Mouse (Mus musculus) liver, postnatal 0 days (tissue): Measurements from ENCODE around the gene Wdr24. TPM values are rescaled to one million over a fixed set of nuclear protein-coding genes. Genes with fewer than 3 reads are reported as not detected.

Experiments
- ATAC-seq: fragments of 200-750 bp; cut with Nextera tagmentation; 2 replicates; pipeline ENCODE4 v1.8.0; 2017; ENCODE audit warnings: mild to moderate bottlenecking, moderate library complexity
- DNase-seq: peaks from one replicate; pipeline ENCODE4 v3.0.0-alpha.2; 2016
- H3K27ac ChIP-seq: fragments of 300-500 bp; sonication (generic); 2 replicates; pipeline ENCODE4 v1.5.1; 2014; ENCODE audit warnings: antibody characterized with exemption, moderate library complexity, mild to moderate bottlenecking, low read depth
- H3K27me3 ChIP-seq: fragments of 300-500 bp; sonication (generic); 2 replicates; pipeline ENCODE4 v1.6.1; 2014; ENCODE audit warnings: low read length, control low read depth, mixed read lengths; ENCODE audit not compliant: insufficient read depth
- H3K36me3 ChIP-seq: fragments of 300-500 bp; sonication (generic); replicated peaks from 2 replicates; pipeline ENCODE4 v1.6.1; 2014; ENCODE audit warnings: mild to moderate bottlenecking, control low read depth, low read length, moderate library complexity, mixed read lengths; ENCODE audit not compliant: insufficient read depth
- H3K4me1 ChIP-seq: fragments of 300-500 bp; sonication (generic); 2 replicates; pipeline ENCODE4 v1.6.1; 2014; ENCODE audit warnings: antibody characterized with exemption, mild to moderate bottlenecking, control low read depth; ENCODE audit not compliant: insufficient read depth
- H3K4me2 ChIP-seq: fragments of 300-500 bp; sonication (generic); 2 replicates; pipeline ENCODE4 v1.6.1; 2014; ENCODE audit warnings: low read depth, mild to moderate bottlenecking, low read length, moderate library complexity, mixed read lengths
- H3K4me3 ChIP-seq: fragments of 300-500 bp; sonication (generic); 2 replicates; pipeline ENCODE4 v1.5.1; 2014; ENCODE audit warnings: low read depth, low read length
- H3K9ac ChIP-seq: fragments of 300-500 bp; sonication (generic); replicated peaks from 2 replicates; pipeline ENCODE4 v1.6.1; 2014; ENCODE audit warnings: mild to moderate bottlenecking, moderate library complexity
- H3K9me3 ChIP-seq: fragments of 300-500 bp; sonication (generic); 2 replicates; pipeline ENCODE4 v1.6.1; 2016; ENCODE audit warnings: mild to moderate bottlenecking, control low read depth, low read length, mixed read lengths
- CTCF ChIP-seq: sonication (generic); IDR thresholded peaks from 2 replicates; pipeline ENCODE4 v1.5.1; 2016; ENCODE audit warnings: antibody characterized with exemption, low read depth
- EP300 ChIP-seq: IDR thresholded peaks from 2 replicates; pipeline ENCODE4 v1.6.1; 2016; ENCODE audit warnings: antibody characterized with exemption, low read depth, mild to moderate bottlenecking
- WGBS: fragments of 180-500 bp; shearing (Covaris S2); extraction: QIAGEN DNeasy Blood & Tissue Kit; methylation state at CpG from one replicate; pipeline ENCODE4 v1.1.7; 2014; ENCODE audit not compliant: insufficient replicate concordance; 5-methylcytosine and 5-hydroxymethylcytosine counted together
- polyA plus RNA-seq: library from polyadenylated mRNA; unstranded; fragments of >200 nt; fragmentation: Nextera tagmentation; extraction: Ambion mirVana; gene quantifications from 2 replicates; pipeline ENCODE4 v1.2.1, GENCODE M21; 2015

Gene Wdr24
- polyA plus RNA-seq, 1 experiment from 2014 or later: 7.2 TPM

DNA sequence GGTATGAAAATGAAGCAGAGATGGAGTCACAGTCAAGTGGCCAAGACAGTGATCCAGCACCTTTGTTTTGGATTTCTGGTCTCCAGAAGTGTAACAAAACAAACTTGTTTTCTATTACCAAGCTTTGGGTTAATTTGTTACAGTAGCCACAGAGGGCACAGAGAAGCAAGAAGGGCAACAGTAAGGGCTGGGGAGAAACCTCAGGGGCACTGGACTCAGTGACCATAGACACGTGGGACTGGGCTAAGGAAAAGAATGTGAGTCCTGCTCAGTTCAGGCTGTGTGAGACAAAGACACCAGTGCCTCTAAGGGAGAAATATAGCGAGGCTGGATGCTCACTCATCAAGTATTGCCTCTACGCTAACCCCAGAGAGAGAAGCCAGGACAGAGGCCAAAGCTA is 49.2 kb downstream of the Wdr24 start:
- 86% methylated on average over 3 of the region's 3 CpGs for WGBS

DNA sequence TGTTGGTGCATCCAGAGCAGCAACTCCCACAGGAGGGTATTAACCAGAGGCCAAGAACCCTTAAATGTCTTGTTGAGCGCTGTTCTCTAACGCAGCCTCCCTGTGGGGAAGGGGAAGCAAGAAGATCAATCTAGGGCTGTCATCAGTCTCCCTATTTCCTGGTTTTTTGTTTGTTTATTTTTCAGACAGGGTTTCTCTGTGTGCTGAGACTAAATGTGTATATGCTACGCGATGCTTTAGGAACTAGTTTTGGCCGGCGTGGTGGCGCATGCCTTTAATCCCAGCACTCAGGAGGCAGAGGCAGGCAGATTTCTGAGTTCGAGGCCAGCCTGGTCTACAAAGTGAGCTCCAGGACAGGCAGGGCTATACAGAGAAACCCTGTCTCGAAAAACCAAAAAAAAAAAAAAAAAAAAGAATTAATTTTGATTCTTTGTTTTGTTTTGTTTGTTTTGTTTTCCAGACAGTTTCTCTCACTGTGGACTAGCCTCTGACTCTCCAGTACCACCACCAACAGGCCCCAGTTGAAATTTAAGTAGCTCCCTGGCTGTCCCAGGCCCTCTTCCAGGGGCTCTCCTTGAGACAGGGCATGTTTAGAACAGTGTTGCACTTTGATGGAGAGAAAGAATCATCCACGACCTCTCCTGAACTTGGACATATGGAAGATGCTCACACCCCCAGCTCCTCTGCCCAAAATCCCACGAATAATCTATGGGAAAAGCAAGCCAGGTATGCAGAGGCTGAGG is 50.1 kb downstream of the Wdr24 start:
- no peak overlapping the region for H3K27ac ChIP-seq
- peak overlapping the region; percentile 69; the same call in 1 of the 2 replicates for H3K4me3 ChIP-seq
- DNase-seq (no peak), ATAC-seq (no peak)
- WGBS: 70% methylated on average over 11 of the region's 11 CpGs
- no peak overlapping the region for H3K9ac ChIP-seq
- TF ChIP-seq EP300: no peak
- no peak for TF ChIP-seq CTCF
- peaks cover 28% of the 10 kb centered on the region for H3K4me1 ChIP-seq
- H3K27me3 ChIP-seq: no peaks in the 10 kb centered on the region
- H3K9me3 ChIP-seq: no peaks in the 10 kb centered on the region
- H3K4me2 ChIP-seq: 0 out of 2 replicates have a peak overlapping the region, but pooled peaks have one; percentile 85
- peaks cover 4% of the 10 kb centered on the region for H3K36me3 ChIP-seq

More for the DNA sequence above, 49.2 kb downstream of the Wdr24 start:
- no peak overlapping the region for H3K4me2 ChIP-seq
- no peaks in the 10 kb centered on the region; the same call in 1 of the 2 replicates for H3K36me3 ChIP-seq
- H3K27me3 ChIP-seq: no peaks in the 10 kb centered on the region
- no peak overlapping the region for H3K9ac ChIP-seq
- peaks cover 35% of the 10 kb centered on the region for H3K4me1 ChIP-seq
- no peaks in the 10 kb centered on the region for H3K9me3 ChIP-seq
- H3K27ac ChIP-seq: no peak overlapping the region
- DNase-seq (no peak), ATAC-seq (no peak)
- TF ChIP-seq EP300 (no peak), CTCF (no peak)
- no peak overlapping the region for H3K4me3 ChIP-seq

DNA sequence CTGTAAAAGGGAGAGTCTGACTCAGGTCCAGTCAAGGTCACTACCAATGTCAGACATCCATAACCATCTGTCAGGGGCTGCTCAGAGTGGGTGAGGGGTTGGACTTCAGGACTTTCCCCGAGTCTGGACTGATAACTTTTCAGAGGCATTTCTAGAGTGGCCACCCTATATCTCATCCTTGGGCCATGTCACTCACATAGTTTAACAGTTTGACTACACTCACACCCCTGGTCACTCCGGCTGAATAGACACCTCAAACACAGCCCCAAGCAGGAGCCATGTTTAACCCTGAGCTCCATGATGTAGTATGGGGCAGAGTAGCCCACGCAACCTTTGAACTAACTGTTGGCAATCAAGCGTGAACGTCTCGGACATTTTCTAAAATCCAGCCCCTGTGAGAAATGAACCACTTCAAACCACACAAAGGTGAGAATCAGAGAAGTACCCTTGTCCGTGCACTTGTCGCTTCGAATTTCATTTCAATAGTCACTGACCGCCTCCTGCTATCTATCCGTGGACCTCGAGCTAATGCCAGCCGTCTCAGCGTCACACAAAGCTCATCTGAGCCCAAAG is 50.8 kb downstream of the Wdr24 start:
- TF ChIP-seq EP300 (no peak), CTCF (no peak)
- no peak for DNase-seq
- peak overlapping the region; percentile 85 for H3K4me2 ChIP-seq
- H3K27me3 ChIP-seq: no peaks in the 10 kb centered on the region
- H3K36me3 ChIP-seq: peaks cover 8% of the 10 kb centered on the region
- H3K9ac ChIP-seq: peak overlapping the region; percentile 64
- H3K4me1 ChIP-seq: peaks cover 22% of the 10 kb centered on the region
- 8% methylated on average over 14 of the region's 14 CpGs for WGBS
- ATAC-seq: no peak
- H3K9me3 ChIP-seq: no peaks in the 10 kb centered on the region
- peak overlapping the region; percentile 69 for H3K4me3 ChIP-seq
- H3K27ac ChIP-seq: peak overlapping the region; percentile 88

DNA sequence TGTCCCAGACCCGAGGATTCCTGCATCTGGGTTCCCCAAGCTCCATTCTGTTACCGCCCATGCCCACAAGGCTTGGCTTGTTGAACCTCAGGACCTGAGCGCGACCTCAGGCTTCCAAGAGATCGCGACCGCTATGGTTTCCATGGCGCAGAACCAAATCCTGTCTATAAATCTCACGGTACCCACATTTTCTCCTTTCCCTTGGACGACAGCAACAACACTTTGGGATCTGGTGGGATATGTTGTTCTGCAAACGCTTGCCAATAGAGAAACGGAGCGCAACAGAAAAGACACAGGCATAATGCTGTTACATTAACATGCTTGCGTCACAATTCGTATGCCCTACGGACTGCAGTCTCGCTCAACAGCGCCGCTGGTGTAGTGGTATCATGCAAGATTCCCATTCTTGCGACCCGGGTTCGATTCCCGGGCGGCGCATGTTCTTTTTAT is 51.3 kb downstream of the Wdr24 start, which contains the start of gene Mettl26:
Mettl26 (plus strand) TSS at position 354 of the 450 bp plus-strand sequence.
- Histone ChIP-seq H3K9ac (peak within 1 kb of the TSS; percentile 64), H3K4me2 (peak within 1 kb of the TSS; percentile 85), H3K27me3 (no peaks in the 10 kb centered on the region), H3K36me3 (peaks cover 10% of the 10 kb centered on the region), H3K9me3 (no peaks in the 10 kb centered on the region), H3K4me1 (peaks cover 20% of the 10 kb centered on the region), H3K27ac (peak within 1 kb of the TSS; percentile 88), H3K4me3 (peak within 1 kb of the TSS; percentile 69)
- peak; percentile 92 for DNase-seq
- TF ChIP-seq CTCF (peak; percentile 33; the same call in 1 of the 2 replicates), EP300 (0 out of 2 replicates have a peak, but pooled peaks have one; percentile 21)
- under 1% methylated on average over 25 of the region's 25 CpGs for WGBS
- ATAC-seq: peak; percentile 78

DNA sequence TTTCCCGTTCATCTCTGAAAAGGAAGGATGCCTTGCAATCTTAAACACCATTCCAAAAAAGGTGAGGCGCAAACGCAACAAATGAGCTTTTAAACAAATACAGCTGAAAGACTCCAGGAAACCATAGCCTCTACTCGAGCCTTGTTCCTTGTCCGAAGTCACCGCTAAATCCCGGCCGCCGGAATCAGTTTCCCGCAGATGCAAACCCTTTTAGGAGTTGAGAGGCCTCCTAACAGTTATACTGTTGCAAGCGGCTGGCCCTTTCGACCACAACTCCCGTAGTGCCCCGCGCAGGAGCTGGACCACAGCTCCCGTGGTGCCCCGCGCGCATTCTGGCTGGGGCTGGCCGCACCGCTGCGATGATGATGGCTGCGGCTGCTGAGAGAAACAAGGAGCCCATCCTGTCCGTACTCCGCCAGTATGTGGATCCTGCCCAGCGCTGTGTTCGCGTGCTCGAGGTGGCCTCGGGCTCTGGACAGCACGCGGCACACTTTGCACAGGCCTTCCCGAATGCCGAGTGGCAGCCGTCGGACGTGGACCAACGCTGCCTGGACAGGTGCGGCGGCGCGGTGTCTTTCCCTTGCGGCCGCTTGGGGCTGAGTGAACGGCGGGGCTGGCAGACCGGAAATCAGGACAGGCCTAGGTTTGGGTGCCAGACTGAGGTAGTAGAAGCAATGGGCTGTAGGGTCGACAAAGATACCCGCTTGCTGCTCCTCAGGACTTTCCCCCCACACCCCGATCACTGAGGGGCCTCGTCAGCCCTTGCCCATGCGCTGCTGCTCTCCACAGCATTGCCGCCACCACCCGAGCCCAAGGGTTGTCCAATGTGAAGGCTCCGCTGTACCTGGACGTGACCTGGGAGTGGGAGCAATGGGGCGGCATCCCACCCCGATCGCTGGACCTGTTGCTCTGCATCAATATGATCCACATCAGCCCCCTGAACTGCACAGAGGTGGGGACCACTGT is 52.0 kb downstream of the Wdr24 start:
- Histone ChIP-seq H3K27me3 (no peaks in the 10 kb centered on the region), H3K9me3 (no peaks in the 10 kb centered on the region), H3K4me2 (peak overlapping the region; percentile 85), H3K27ac (peak overlapping the region; percentile 88), H3K4me3 (peak overlapping the region; percentile 69), H3K9ac (peak overlapping the region; percentile 64), H3K4me1 (peaks cover 26% of the 10 kb centered on the region), H3K36me3 (peaks cover 10% of the 10 kb centered on the region)
- ATAC-seq (peak; percentile 89), DNase-seq (peak; percentile 90)
- 1% methylated on average over 59 of the region's 59 CpGs for WGBS
- TF ChIP-seq CTCF: no peak
- TF ChIP-seq EP300: no peak
